Mouse (Mus musculus): ENCODE data around the gene Psmd1.

Psmd1 gene

DNA sequence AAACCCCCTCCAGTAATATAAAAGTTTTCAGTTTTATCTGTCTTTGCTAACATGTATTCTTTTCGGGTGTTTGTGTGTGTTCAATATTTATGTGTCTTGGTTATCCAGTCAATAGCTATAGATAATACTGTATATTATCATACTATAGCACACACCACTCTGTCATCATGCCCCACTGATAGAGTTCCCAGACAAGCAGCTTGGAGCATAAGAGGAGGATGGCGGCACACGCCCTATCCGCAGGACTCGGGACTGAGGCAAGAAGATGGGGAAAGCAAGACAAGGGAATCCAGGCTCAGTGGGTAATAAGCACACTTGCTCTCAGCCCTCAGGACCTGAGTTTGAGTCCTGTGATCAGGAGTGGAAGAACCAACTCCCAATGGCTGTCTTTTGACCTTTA, 96.3 kb downstream of the Psmd1 start:
- no peak for DNase-seq

DNA sequence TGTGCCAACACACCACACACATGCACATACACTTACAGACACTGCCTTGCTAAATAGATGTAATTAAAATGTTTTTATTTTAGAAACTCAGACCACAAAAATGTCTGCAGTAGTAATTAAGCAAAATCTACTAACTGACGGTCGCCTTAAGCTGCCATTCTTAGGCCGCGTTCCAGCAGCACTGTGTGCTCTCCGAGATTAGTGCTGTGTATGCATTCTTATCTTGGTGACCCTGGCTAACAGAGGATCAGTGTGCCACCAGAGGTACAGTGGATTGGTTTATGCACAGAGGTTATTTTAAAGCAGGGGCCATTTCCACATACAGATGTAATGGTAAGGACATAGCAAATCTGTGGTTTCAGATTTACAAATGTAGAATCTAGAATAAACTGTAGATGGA, 96.9 kb downstream of the Psmd1 start:
- no peak for DNase-seq

DNA sequence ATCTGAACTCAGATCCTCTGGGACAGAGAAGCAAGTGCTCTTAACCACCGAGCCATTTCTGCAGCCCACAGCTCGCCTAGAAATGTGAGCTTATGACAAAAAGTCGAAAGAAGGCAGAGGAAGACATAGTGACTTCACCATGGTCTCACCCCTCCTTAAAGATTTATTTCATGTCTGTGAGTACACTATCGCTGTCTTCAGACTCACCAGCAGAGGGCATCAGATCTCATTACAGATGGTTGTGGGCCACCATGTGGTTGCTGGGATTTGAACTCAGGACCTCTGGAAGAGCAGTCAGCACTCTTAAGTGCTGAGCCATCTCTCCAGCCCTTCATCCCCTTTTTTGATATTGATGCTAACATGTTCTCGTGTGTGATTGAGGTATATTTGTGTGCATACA, 110.4 kb downstream of the Psmd1 start:
- DNase-seq: no peak

DNA sequence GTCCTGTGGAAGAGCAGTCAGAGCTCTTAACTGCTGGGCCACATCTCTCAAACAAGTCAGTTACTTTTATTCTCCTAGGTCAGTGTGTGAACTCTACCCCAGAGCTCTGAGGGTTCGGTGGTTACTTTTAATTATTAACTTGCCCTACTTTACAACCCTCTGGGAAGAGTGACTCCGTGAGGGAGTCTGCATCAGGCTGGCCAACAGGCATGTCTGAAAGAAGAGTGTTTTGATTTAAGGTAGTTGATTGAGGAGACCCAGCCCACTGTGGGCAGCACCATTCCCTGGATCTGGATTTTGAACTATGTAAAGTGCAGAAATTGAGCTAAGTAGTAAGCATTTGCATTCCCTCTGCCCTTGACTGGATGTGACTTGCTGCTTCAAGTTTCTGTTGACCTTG, 111.9 kb downstream of the Psmd1 start:
- DNase-seq: no peak

DNA sequence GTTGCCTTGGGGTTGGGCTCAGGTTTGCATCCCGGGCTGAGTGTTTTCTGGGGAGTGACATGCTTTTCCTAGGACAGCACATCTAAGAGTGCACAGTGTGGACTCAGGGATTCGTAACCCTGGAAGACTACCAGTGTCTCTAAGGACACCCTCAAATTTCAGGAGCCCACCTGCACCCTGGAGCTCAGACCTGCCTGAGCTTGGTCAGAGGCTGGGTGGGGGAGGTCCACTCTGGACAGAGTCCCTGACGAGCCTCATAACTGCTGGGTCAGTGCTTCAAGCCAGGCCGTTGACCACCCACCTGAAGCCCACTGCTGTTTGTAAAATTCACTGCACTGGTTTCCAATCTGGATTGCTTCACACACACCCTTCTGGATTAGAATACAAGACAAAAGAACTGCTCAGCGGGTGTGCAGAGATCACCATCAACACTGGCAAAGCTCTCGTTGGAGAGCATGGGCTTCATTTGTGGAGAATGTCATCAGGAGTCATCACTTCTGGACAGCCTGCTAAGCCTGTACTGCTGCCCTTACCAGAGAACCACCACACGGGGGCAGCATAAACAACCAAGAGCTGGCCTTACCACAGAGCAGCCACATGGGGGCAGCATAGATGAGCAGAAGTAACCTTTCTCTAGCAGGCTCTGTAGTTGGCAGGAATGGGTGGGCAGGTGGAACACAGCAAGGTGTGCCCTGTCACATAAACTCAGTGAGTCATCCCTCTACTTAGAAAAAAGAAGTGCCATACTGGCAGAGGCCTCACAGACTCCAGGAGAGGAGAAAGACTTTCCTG, 114.5 kb downstream of the Psmd1 start:
- DNase-seq: peak; percentile 84

DNA sequence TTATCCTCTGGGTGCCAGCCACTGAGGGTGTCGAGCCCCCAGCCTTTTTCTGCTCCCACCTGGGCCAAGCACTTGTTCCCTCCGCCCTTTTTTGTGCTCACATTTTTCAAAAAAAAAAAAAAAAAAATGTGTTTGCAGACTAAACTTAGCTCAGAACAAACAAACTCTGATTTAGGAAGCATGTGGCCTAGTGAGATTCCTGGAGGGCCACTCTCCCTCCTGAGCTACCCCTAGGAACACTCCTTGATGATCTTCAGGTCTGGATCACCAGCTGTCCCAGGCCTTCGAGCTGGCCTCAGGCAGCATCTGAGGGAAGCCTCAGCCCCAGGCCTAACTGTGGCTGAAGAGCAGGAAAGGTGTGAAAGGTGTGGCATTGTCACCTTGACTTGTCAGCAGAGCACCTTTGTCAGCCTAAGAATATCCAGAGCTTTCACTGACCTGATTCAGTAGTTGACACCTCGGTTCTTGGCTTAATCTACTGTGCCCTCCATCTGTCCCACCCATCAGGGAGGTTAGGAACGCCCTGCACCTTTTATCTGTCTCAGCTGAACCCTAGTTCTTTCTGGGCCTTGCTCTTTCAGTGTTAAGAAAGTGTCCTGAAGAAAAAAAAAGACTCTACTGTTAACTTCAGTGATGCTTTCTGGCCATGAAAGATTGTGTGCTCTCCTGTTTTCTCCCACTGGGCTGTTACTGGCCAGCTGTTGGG, 118.0 kb downstream of the Psmd1 start:
- no peak for DNase-seq

DNA sequence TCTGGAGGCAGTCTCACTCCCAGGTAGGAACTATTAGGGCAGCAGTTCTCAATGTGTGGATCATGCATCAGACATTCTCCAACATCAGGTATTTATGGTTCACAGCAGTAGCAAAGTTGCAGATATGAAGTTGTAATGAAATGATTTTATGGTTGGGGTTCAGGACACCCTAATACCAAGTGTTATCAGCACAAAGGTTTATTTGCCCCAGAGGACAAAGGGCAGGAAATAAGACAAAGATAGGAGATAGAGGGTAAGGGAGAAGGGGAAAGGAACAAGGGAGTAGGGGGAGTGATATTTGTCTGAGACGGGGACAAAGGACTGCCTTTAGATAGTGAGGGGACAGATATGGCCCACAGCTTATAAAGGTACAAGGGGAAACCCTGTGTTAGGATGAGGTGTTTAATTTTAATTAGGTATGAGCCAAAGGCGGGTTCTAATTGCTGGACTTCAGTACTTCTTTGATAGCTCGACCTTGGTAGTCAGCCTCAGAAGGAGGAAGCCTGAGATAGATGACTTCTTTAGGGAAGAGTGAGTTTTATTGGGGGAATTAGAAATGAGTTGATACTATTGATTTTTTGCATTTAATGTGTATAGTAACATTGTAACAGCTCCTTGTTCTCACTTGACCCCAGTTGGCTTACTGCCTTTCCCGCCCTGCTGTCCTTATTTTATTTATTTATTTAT, 119.5 kb downstream of the Psmd1 start:
- no peak for DNase-seq

DNA sequence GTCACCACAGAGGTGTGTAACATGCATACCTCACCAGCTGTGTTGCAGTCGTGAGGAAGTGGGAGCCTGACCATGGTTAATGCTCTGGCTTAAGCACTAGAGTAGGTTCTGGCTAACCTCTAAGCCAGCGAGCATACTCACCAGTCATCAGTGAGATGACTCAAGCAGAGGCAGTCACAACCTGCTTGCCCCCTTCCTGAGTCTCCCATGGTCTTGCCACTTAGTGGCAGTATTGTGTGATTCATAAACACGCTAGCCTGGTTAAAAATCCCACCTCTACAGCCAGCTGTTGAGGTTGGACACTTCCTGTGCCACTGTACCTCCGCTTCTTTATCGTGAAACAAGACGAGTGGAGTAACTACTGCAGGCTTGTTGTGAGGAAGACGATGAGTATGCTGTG, 122.6 kb downstream of the Psmd1 start:
- no peak for DNase-seq

DNA sequence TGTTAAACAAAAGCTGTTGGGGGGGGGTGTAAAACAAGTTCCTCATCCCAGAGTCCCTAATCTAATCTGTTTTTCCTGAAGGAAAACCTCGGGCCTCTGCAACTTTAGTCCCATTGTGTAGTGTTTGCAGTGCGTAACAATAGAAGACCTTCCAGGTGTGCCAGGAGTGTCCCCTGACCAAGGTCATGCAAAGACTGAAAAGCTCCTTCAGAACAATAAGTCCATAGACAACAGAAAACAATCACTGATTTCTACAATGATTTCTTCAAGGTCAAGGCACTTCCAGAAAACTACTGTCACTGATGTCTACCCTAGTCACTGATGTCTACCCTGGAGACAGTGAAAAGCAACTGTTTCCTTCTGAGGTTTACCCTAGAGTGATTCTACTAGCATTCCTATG, 123.7 kb downstream of the Psmd1 start:
- DNase-seq: no peak

DNA sequence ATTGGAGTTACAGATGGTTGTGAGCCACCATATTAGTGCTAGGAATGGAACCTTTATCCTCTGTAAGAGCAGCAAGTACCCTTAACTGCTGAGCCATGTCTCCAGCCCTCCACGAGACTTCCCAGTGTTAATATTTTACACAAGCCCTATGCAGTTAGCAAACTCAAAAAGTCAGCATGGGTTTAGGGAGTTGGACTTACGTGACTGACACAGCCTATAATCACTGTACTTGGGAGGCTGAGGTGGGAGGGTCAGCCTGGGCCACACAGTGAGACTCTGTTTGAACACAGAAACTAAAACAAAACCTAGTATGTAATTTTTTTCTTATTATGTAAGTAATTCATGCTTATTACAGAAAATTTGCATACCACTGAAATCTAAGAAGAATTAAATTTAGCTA, 124.1 kb downstream of the Psmd1 start:
- no peak for DNase-seq
